Mouse (Mus musculus) layer of hippocampus, postnatal 14 days (tissue): ENCODE data around the gene Spata13. TPM values are rescaled to one million over a fixed set of nuclear protein-coding genes. Genes with fewer than 3 reads are reported as not detected.

Experiments
- DNase-seq, 2 experiments: peaks; one replicate each; pipeline ENCODE4 v3.0.0; 2021 to 2022; ENCODE audit warnings: low spot score in 2 of 2, mixed read lengths in 1 of 2
- total RNA-seq, 2 experiments: library from RNA; stranded (reverse); gene quantifications; 2 replicates each; pipeline ENCODE4 v1.2.3; 2021

The Spata13 gene
- total RNA-seq, 2 experiments from 2014 or later = 25.2 to 30.5 TPM

- no peak for DNase-seq
These were observed 139.7 kb downstream of the Spata13 start for GRCm38 (mm10) chr14:60773476-60773875.

DNA sequence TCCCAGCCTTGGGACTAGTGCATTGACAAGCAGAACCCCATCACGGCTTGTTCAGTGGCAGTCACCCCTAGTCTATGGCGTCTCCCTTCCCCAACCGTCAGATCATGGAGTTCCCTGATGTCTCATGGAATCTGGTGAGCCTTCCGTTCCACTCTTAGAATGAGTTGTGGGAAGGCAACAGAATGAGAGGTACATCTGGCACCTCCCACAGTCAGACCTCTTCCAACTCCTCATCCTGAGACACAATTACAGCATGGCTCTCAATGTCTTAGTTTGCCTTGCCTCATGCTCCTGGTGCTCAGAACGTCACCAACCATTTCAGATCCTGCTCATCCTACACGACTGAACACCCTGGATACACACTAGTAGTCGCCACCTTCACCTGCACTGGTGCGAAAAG lies 142.7 kb downstream of the Spata13 start:
- no peak for DNase-seq

- no peak for DNase-seq
These were observed 143.7 kb downstream of the Spata13 start for GRCm38 (mm10) chr14:60777485-60777919.

- no peak for DNase-seq
These were observed 145.4 kb downstream of the Spata13 start for GRCm38 (mm10) chr14:60779198-60779597.

GRCm38 (mm10) chr14:60782121-60782656 lies 148.4 kb downstream of the Spata13 start:
- DNase-seq = no peak

GRCm38 (mm10) chr14:60783196-60783595 lies 149.4 kb downstream of the Spata13 start:
- no peak for DNase-seq

- peak; percentile 76 to 90 for DNase-seq
These were observed 150.9 kb downstream of the Spata13 start, which contains the start of gene Mipep for GRCm38 (mm10) chr14:60784427-60785315. Gene Mipep (plus strand): TSS chr14:60784573.

- DNase-seq = peak; percentile 35 to 52
These were observed 156.3 kb downstream of the Spata13 start for GRCm38 (mm10) chr14:60790103-60790502.

GRCm38 (mm10) chr14:60796600-60797322 lies 163.0 kb downstream of the Spata13 start:
- DNase-seq = no peak

DNA sequence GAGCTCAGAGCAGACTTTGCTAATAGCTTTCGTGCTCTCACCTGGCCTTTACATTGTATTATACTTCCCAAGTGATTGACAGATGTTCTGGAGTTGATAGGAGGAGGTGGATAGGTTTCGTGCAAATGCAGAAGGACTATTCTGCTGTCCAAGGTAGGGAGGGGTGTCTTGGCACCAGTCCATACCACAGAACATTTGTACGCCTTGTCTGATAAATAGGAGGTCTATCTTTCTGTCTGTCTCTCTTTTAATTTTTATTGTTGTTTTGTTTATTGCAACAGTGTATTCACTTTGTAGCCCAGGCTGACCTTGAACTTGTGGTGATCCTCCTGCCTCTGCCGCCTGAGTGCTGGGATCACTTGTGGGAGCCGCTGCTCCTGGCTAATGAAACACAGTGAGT lies 163.8 kb downstream of the Spata13 start:
- no peak for DNase-seq

- no peak for DNase-seq
These were observed 164.9 kb downstream of the Spata13 start for GRCm38 (mm10) chr14:60798721-60799120.

GRCm38 (mm10) chr14:60799762-60800728 lies 166.2 kb downstream of the Spata13 start:
- peak in 1 of 2 experiments; percentile 65 for DNase-seq

DNA sequence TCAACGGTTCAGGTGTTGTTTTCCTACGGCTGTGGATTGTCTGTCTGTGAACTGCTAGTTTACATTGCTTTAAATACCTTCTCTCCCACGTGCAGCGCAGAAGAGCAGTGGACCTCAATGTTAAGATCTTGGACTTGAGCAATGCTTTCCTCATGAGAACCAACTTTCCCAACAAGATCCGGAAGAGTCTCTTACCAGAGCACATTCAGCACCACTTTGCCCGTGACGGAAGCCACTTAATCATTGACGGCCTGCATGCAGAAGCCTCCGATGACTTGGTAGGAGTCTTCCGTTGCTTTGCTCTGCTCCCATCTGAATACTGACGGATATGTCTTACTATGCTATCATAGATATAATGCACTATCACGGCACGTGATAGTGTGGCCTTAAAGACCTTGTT lies 168.2 kb downstream of the Spata13 start:
- DNase-seq = no peak

DNA sequence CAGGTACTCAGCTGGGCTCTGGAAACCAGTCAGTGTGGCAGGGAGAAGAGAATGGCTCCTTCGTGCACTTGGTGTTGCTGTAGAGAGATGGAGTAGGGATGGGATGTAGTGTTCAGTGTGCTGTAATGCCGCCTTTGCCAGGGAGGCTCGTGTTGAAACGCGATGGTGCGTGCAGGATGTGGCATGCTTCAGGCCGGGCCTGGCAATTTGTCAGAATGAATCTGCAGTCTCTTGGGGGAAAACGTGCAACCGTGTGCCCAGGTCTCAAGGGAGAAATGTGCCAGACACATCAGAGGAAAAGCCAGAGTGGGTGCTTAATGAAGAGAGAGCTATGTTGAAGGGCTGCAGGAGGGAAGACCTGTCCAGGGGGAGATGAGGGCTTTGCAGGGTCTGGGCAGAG lies 171.2 kb downstream of the Spata13 start:
- no peak for DNase-seq

DNA sequence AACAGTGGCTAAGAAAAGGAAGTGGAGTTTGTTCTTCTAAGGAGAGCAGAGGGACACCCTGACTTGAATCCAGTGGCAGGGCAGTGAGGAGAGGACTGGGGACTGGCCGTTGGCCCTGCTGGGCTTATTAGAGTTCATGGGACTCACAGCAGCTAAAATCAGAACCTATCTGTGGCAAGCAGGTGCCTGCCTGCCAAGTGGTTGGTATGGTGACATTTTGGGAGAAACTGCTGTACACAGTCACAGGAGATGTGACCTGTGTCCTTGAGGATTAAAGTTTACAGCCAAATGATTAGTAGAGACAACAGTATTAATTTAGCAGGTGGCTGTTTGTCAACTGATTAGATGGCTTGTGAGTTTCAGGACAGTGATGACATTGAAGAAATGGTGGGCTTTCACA lies 172.1 kb downstream of the Spata13 start:
- no peak for DNase-seq

DNA sequence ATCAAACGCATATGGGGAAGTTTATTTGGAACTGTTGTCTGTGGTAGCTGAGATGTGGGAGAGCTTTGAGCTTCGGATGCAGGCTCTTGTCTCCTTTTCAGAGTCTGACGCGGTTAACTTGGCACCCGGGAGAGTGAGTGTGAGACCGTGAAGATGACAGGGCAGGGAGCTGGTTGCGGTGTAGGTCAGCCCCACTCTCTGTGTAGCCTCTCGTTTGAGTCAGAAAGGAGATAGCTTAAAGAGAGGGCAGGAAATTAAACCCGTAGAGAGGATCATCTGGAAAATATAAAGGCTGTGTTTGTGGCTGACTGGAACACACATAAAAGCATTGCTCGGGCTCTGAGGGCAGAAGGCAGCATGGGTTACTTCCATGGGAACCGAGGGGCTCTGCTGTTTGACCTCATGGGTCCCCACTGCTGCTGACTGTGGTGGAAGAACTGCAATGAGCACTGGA lies 173.1 kb downstream of the Spata13 start:
- no peak for DNase-seq

- no peak for DNase-seq
These were observed 176.1 kb downstream of the Spata13 start for GRCm38 (mm10) chr14:60809881-60810280.

- no peak for DNase-seq
These were observed 177.7 kb downstream of the Spata13 start for GRCm38 (mm10) chr14:60811547-60811946.
